Comparison of ENCODE assay signal across 16 mouse cellular contexts in genomic region chr13:55909941-55910340, GRCm38 (mm10).
A peak's percentile ranks its signal among the peaks of the same experiment; 100 is the strongest.
DNase-seq lines count a peak whose midpoint lies in the region; ATAC-seq and TF ChIP-seq lines count a peak whose summit lies in the region.
"Had no signal": no experiment of that assay in that cellular context is flagged by ENCODE, and none has a peak within 500 bp of the region (broad histone marks: within the 10 kb centered on the region; RNA-seq: fewer than 3 reads in every experiment).

No protein-coding gene starts in this region.

- H3K36me3 ChIP-seq in kidney, embryonic 16.5 days (ENCODE audit: insufficient read depth, low read length): no peaks in the 10 kb centered on the region
- no peaks in the 10 kb centered on the region for H3K36me3 ChIP-seq in midbrain, embryonic 11.5 days (ENCODE audit: control insufficient read depth, insufficient read depth, low read length)
- no peaks in the 10 kb centered on the region for H3K36me3 ChIP-seq in midbrain, embryonic 15.5 days (replicated peaks)
- no peaks in the 10 kb centered on the region for H3K36me3 ChIP-seq in limb, embryonic 14.5 days (ENCODE audit: control insufficient read depth, insufficient read depth, low read length)
- H3K36me3 ChIP-seq in hindbrain, postnatal 0 days (ENCODE audit: insufficient read depth, low read length): no peaks in the 10 kb centered on the region
- H3K36me3 ChIP-seq: heart, embryonic 10.5 days; hindbrain, embryonic 10.5 days; limb, embryonic 15.5 days; liver, embryonic 15.5 days; neural tube, embryonic 12.5 days had no signal

- H3K4me1 ChIP-seq in kidney, embryonic 16.5 days (ENCODE audit: insufficient read depth, low read length): peaks cover 27% of the 10 kb centered on the region
- 0 out of 2 replicates have a peak, but pooled peaks cover 2% of the 10 kb centered on the region for H3K4me1 ChIP-seq in midbrain, embryonic 11.5 days (ENCODE audit: control insufficient read depth, insufficient read depth, low read length)
- peaks cover 11% of the 10 kb centered on the region; the same call in 1 of the 2 replicates for H3K4me1 ChIP-seq in midbrain, embryonic 15.5 days
- H3K4me1 ChIP-seq in limb, embryonic 14.5 days (ENCODE audit: control insufficient read depth, insufficient read depth, low read length): peaks cover 11% of the 10 kb centered on the region
- H3K4me1 ChIP-seq in hindbrain, postnatal 0 days (ENCODE audit: insufficient read depth, low read length): 0 out of 2 replicates have a peak, but pooled peaks cover 3% of the 10 kb centered on the region
- H3K4me1 ChIP-seq: hindbrain, embryonic 10.5 days; liver, embryonic 15.5 days; neural tube, embryonic 12.5 days had no signal

- ATAC-seq in kidney, embryonic 16.5 days (ENCODE audit: low FRiP score, low TSS enrichment): no peak; the same call in 1 of the 2 replicates
- no peak for ATAC-seq in midbrain, embryonic 11.5 days (ENCODE audit: low FRiP score)
- ATAC-seq in midbrain, embryonic 15.5 days (replicated peaks): no peak
- ATAC-seq in limb, embryonic 14.5 days (ENCODE audit: low FRiP score, low read depth): peak; percentile 41; the same call in 1 of the 2 replicates
- no peak for ATAC-seq in hindbrain, postnatal 0 days

- H3K9ac ChIP-seq in kidney, embryonic 16.5 days (replicated peaks; ENCODE audit: low read length): no peak overlapping the region
- no peak overlapping the region for H3K9ac ChIP-seq in midbrain, embryonic 11.5 days (ENCODE audit: low read length)
- H3K9ac ChIP-seq in midbrain, embryonic 15.5 days: no peak overlapping the region
- 0 out of 2 replicates have a peak overlapping the region, but pooled peaks have one; percentile 9 for H3K9ac ChIP-seq in limb, embryonic 14.5 days (ENCODE audit: low read depth, low read length, severe bottlenecking)
- H3K9ac ChIP-seq in hindbrain, postnatal 0 days (replicated peaks; ENCODE audit: low read length): no peak overlapping the region
- H3K9ac ChIP-seq: limb, embryonic 15.5 days; liver, embryonic 15.5 days; neural tube, embryonic 12.5 days had no signal

- no peak for TF ChIP-seq POLR2A in limb, embryonic 14.5 days (IDR thresholded peaks at IDR 0.05; ENCODE audit: borderline replicate concordance, extremely low read depth, insufficient read depth, insufficient read length)

- DNase-seq in kidney, adult 11 months: no peak
- DNase-seq in midbrain, embryonic 11.5 days (ENCODE audit: low spot score, missing footprints): peak; percentile 81
- DNase-seq in limb, embryonic 14.5 days (ENCODE audit: low spot score): no peak
- DNase-seq in hindbrain, postnatal 0 days (ENCODE audit: low spot score): no peak
- no peak for DNase-seq in testis, postnatal 10 days (ENCODE audit: low spot score)
- DNase-seq: B cell, adult 2 months; cerebellum, adult 18-20 months; cerebellum, postnatal 36 days; thymus, adult 2 months had no signal

- no peak overlapping the region for H3K4me2 ChIP-seq in kidney, embryonic 16.5 days (replicated peaks; ENCODE audit: low read depth, low read length)
- H3K4me2 ChIP-seq in midbrain, embryonic 11.5 days: no peak overlapping the region
- H3K4me2 ChIP-seq in midbrain, embryonic 15.5 days: no peak overlapping the region
- H3K4me2 ChIP-seq in limb, embryonic 14.5 days (replicated peaks; ENCODE audit: low read depth, low read length, severe bottlenecking): no peak overlapping the region
- H3K4me2 ChIP-seq in hindbrain, postnatal 0 days (ENCODE audit: low read depth, low read length): no peak overlapping the region
- H3K4me2 ChIP-seq: limb, embryonic 15.5 days; liver, embryonic 15.5 days; neural tube, embryonic 12.5 days had no signal

- H3K4me3 ChIP-seq in kidney, embryonic 16.5 days (ENCODE audit: low read length): no peak overlapping the region
- no peak overlapping the region for H3K4me3 ChIP-seq in midbrain, embryonic 11.5 days (ENCODE audit: low read depth, low read length)
- H3K4me3 ChIP-seq in midbrain, embryonic 15.5 days: no peak overlapping the region
- no peak overlapping the region for H3K4me3 ChIP-seq in limb, embryonic 14.5 days (replicated peaks; ENCODE audit: low read length)
- H3K4me3 ChIP-seq in hindbrain, postnatal 0 days (ENCODE audit: low read length): no peak overlapping the region
- H3K4me3 ChIP-seq: heart, embryonic 10.5 days; hindbrain, embryonic 10.5 days; limb, embryonic 15.5 days; liver, embryonic 15.5 days; neural tube, embryonic 12.5 days had no signal

- no peaks in the 10 kb centered on the region for H3K27me3 ChIP-seq in kidney, embryonic 16.5 days (ENCODE audit: insufficient read depth, low read length)
- no peaks in the 10 kb centered on the region for H3K27me3 ChIP-seq in midbrain, embryonic 11.5 days (ENCODE audit: control insufficient read depth, insufficient read depth, low read length)
- no peaks in the 10 kb centered on the region for H3K27me3 ChIP-seq in midbrain, embryonic 15.5 days (replicated peaks)
- H3K27me3 ChIP-seq in limb, embryonic 14.5 days (ENCODE audit: control insufficient read depth, insufficient read depth, low read length): no peaks in the 10 kb centered on the region
- no peaks in the 10 kb centered on the region for H3K27me3 ChIP-seq in hindbrain, postnatal 0 days (ENCODE audit: insufficient read depth, low read length)
- H3K27me3 ChIP-seq: neural tube, embryonic 12.5 days had no signal

- H3K9me3 ChIP-seq in kidney, embryonic 16.5 days (ENCODE audit: low read length): no peaks in the 10 kb centered on the region
- H3K9me3 ChIP-seq in midbrain, embryonic 11.5 days (ENCODE audit: control insufficient read depth, low read length): no peaks in the 10 kb centered on the region
- H3K9me3 ChIP-seq in midbrain, embryonic 15.5 days: no peaks in the 10 kb centered on the region
- H3K9me3 ChIP-seq in limb, embryonic 14.5 days (ENCODE audit: control insufficient read depth, low read length): no peaks in the 10 kb centered on the region
- no peaks in the 10 kb centered on the region for H3K9me3 ChIP-seq in hindbrain, postnatal 0 days (ENCODE audit: low read length)
- H3K9me3 ChIP-seq: heart, embryonic 10.5 days; hindbrain, embryonic 10.5 days; limb, embryonic 15.5 days; liver, embryonic 15.5 days; neural tube, embryonic 12.5 days had no signal

- 14% methylated on average over 5 of the region's 5 CpGs for WGBS in kidney, embryonic 16.5 days
- 12% methylated on average over 5 of the region's 5 CpGs for WGBS in midbrain, embryonic 11.5 days
- 8% methylated on average over 5 of the region's 5 CpGs for WGBS in midbrain, embryonic 15.5 days
- WGBS in limb, embryonic 14.5 days: 17% methylated on average over 5 of the region's 5 CpGs
- 34% methylated on average over 5 of the region's 5 CpGs for whole genome bisulfite sequencing in hindbrain, postnatal 0 days

- H3K27ac ChIP-seq in kidney, embryonic 16.5 days (ENCODE audit: low read length): peak overlapping the region; percentile 66
- no peak overlapping the region for H3K27ac ChIP-seq in midbrain, embryonic 11.5 days (ENCODE audit: low read depth, low read length)
- no peak overlapping the region for H3K27ac ChIP-seq in midbrain, embryonic 15.5 days
- no peak overlapping the region for H3K27ac ChIP-seq in limb, embryonic 14.5 days (replicated peaks; ENCODE audit: low read depth, low read length)
- no peak overlapping the region for H3K27ac ChIP-seq in hindbrain, postnatal 0 days
- H3K27ac ChIP-seq: heart, embryonic 10.5 days; hindbrain, embryonic 10.5 days; limb, embryonic 15.5 days; liver, embryonic 15.5 days; neural tube, embryonic 12.5 days had no signal

- no peak for TF ChIP-seq CTCF in hindbrain, postnatal 0 days (IDR thresholded peaks at IDR 0.05; ENCODE audit: low read depth)
